8 mouse cellular contexts compared by ENCODE assay signal in the genomic region with DNA sequence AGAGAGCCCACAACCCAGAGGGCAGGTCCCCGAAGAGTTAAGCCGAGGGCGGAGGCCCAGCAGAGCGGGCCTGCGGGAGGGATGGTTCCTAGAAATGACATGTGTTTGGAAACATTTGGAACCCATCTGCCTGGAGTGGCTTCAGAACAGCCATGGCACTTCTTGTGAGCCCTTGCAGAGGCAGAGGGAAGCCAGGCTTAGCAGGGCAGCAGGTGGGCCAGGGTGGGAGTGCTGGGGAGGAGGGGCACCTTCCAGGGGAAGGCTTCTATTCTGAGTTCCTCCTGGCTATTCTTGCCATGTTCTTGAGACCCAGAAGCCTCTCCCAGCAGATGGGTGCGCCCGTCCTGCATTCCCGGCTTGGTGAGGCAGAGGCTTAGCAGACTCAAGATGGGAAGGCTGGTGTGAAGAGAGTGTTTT.
DNase-seq lines count a peak whose midpoint lies in the region; ATAC-seq and TF ChIP-seq lines count a peak whose summit lies in the region.

No protein-coding gene starts in this region.

- WGBS in limb, embryonic 12.5 days, result 65% methylated on average over 8 of the region's 8 CpGs
- 43% methylated on average over 8 of the region's 8 CpGs for WGBS in stomach, embryonic 16.5 days

- H3K4me3 ChIP-seq in testis, adult 2 months (ENCODE audit: control insufficient read depth, low read depth, low read length), result no peak overlapping the region; the same call in 1 of the 2 replicates
- no peak overlapping the region for H3K4me3 ChIP-seq in limb, embryonic 12.5 days (replicated peaks)
- H3K4me3 ChIP-seq in stomach, embryonic 16.5 days (replicated peaks; ENCODE audit: low read length), result peak overlapping the region; percentile 42

- peaks cover 3% of the 10 kb centered on the region; the same call in 1 of the 2 replicates for H3K4me1 ChIP-seq in testis, adult 2 months (ENCODE audit: control insufficient read depth, insufficient read depth, low read length)
- H3K4me1 ChIP-seq in limb, embryonic 12.5 days (replicated peaks), result peaks cover 53% of the 10 kb centered on the region
- peaks cover 70% of the 10 kb centered on the region for H3K4me1 ChIP-seq in stomach, embryonic 16.5 days (ENCODE audit: control insufficient read depth, insufficient read depth, low read length)

- H3K27ac ChIP-seq in testis, adult 2 months (ENCODE audit: control insufficient read depth, insufficient read depth, low read depth, low read length), result 0 out of 2 replicates have a peak overlapping the region, but pooled peaks have one; percentile 4
- H3K27ac ChIP-seq in limb, embryonic 12.5 days, result peak overlapping the region; percentile 93; the same call in 1 of the 2 replicates
- peak overlapping the region; percentile 94 for H3K27ac ChIP-seq in stomach, embryonic 16.5 days (ENCODE audit: low read length)

- no peaks in the 10 kb centered on the region for H3K36me3 ChIP-seq in testis, adult 2 months (ENCODE audit: control insufficient read depth, insufficient read depth, low read length)
- H3K36me3 ChIP-seq in limb, embryonic 12.5 days, result peaks cover 33% of the 10 kb centered on the region
- no peaks in the 10 kb centered on the region for H3K36me3 ChIP-seq in stomach, embryonic 16.5 days (ENCODE audit: control insufficient read depth, insufficient read depth, low read length)

- DNase-seq in frontal cortex, postnatal 14 days (ENCODE audit: low spot score in 2 of 2), result no peak
- no peak for DNase-seq in testis, postnatal 10 days (ENCODE audit: low spot score)
- no peak for DNase-seq in T-cell, adult 2 months (ENCODE audit: low spot score)
- no peak for DNase-seq in adrenal gland, postnatal 10 days

- peak overlapping the region; percentile 34; the same call in 1 of the 2 replicates for H3K9ac ChIP-seq in limb, embryonic 12.5 days (replicated peaks)
- H3K9ac ChIP-seq in stomach, embryonic 16.5 days (ENCODE audit: low read length), result peak overlapping the region; percentile 72

- peak overlapping the region; percentile 45 for H3K4me2 ChIP-seq in limb, embryonic 12.5 days
- peak overlapping the region; percentile 55 for H3K4me2 ChIP-seq in stomach, embryonic 16.5 days (ENCODE audit: low read depth, low read length)

- no peaks in the 10 kb centered on the region for H3K9me3 ChIP-seq in limb, embryonic 12.5 days
- H3K9me3 ChIP-seq in stomach, embryonic 16.5 days (replicated peaks; ENCODE audit: control insufficient read depth, low read length), result no peaks in the 10 kb centered on the region

- no peaks in the 10 kb centered on the region for H3K27me3 ChIP-seq in testis, adult 2 months (ENCODE audit: control insufficient read depth, insufficient read depth, low read length)
- H3K27me3 ChIP-seq in limb, embryonic 12.5 days, result no peaks in the 10 kb centered on the region; the same call in 1 of the 2 replicates
- H3K27me3 ChIP-seq in stomach, embryonic 16.5 days (ENCODE audit: control insufficient read depth, insufficient read depth, low read length), result no peaks in the 10 kb centered on the region

- no peak for TF ChIP-seq CTCF in testis, adult 2 months (IDR thresholded peaks at IDR 0.05; ENCODE audit: control insufficient read depth, insufficient read depth, insufficient replicate concordance, low read depth, low read length)

- ATAC-seq in frontal cortex, adult (ENCODE audit: low TSS enrichment), result peak; percentile 25; the same call in 1 of the 2 replicates
- ATAC-seq in limb, embryonic 12.5 days (ENCODE audit: insufficient number of reproducible peaks, insufficient read depth, low FRiP score, low TSS enrichment, low read depth), result no peak
- no peak for ATAC-seq in stomach, embryonic 16.5 days (ENCODE audit: insufficient read depth, low FRiP score)

- TF ChIP-seq POLR2A in testis, adult 2 months (IDR thresholded peaks at IDR 0.05; ENCODE audit: control insufficient read depth, low read depth, low read length), result no peak

Comparison
In these comparisons a context has a peak if more than half of its experiments do, and no peak if none do; other contexts are left out.
1. H3K27ac ChIP-seq: peak in every context shown above with its lines; median percentile 94 in stomach, embryonic 16.5 days; 93 in limb, embryonic 12.5 days; 4 in testis, adult 2 months.